Mouse (Mus musculus) bone marrow macrophage, adult 2 months (primary cell): ENCODE results near the gene Gpr34. TPM values are rescaled to one million over a fixed set of nuclear protein-coding genes. Genes with fewer than 3 reads are reported as not detected.

ENCODE experiments used
- H3K27ac ChIP-seq: 2 replicates; pipeline ENCODE4 v1.5.1; 2012; ENCODE audit warnings: low read depth, low read length; ENCODE audit not compliant: insufficient read depth
- H3K4me1 ChIP-seq: 2 replicates; pipeline ENCODE4 v1.6.1; 2012; ENCODE audit warnings: low read length; ENCODE audit not compliant: control insufficient read depth, insufficient read depth
- H3K4me3 ChIP-seq: 2 replicates; pipeline ENCODE4 v1.5.1; 2012; ENCODE audit warnings: mild to moderate bottlenecking, low read length, moderate library complexity; ENCODE audit not compliant: insufficient read depth
- CTCF ChIP-seq: IDR thresholded peaks from 2 replicates; pipeline ENCODE4 v1.5.1; 2012; ENCODE audit warnings: low read depth, mild to moderate bottlenecking, low read length, moderate library complexity
- POLR2A ChIP-seq: IDR thresholded peaks from 2 replicates; pipeline ENCODE4 v1.6.1; 2012; ENCODE audit warnings: mild to moderate bottlenecking, low read depth, low read length, borderline replicate concordance
- polyA plus RNA-seq: library from polyadenylated mRNA; stranded (reverse); fragments of >200 nt; gene quantifications from 2 replicates; pipeline ENCODE4 v1.2.4, GENCODE M21; 2012; ENCODE audit not compliant: missing spikeins, insufficient read depth, insufficient read length

Gene Gpr34
- 24.0 and 25.0 TPM in 2 replicates for polyA plus RNA-seq

- H3K4me3 ChIP-seq, result peak within 1 kb of the TSS; percentile 23; the same call in 1 of the 2 replicates
- no peak for TF ChIP-seq POLR2A
- TF ChIP-seq CTCF, result no peak
- H3K27ac ChIP-seq, result peak within 1 kb of the TSS; percentile 83
- H3K4me1 ChIP-seq, result peaks cover 13% of the 10 kb centered on the region
Observed at GRCm38 (mm10) chrX:13631599-13632283, at the start of gene Gpr34. Gpr34 (plus strand) TSS chrX:13632089.

- Histone ChIP-seq H3K4me1 (peaks cover 19% of the 10 kb centered on the region), H3K27ac (peak overlapping the region; percentile 98), H3K4me3 (peak overlapping the region; percentile 11; the same call in 1 of the 2 replicates)
- TF ChIP-seq CTCF (no peak), POLR2A (no peak)
Observed at GRCm38 (mm10) chrX:13599373-13599772, 32.5 kb upstream of the Gpr34 start.

- H3K27ac ChIP-seq, result peak overlapping the region; percentile 98
- H3K4me1 ChIP-seq, result peaks cover 20% of the 10 kb centered on the region
- no peak for TF ChIP-seq CTCF
- no peak for TF ChIP-seq POLR2A
- H3K4me3 ChIP-seq, result no peak overlapping the region; the same call in 1 of the 2 replicates
Observed at GRCm38 (mm10) chrX:13599966-13600365, 31.9 kb upstream of the Gpr34 start.

- TF ChIP-seq CTCF (no peak), POLR2A (no peak)
- peak overlapping the region; percentile 98 for H3K27ac ChIP-seq
- no peak overlapping the region for H3K4me3 ChIP-seq
- peaks cover 20% of the 10 kb centered on the region for H3K4me1 ChIP-seq
Observed at GRCm38 (mm10) chrX:13606741-13607140, 25.1 kb upstream of the Gpr34 start.

- Histone ChIP-seq H3K4me1 (peaks cover 15% of the 10 kb centered on the region), H3K27ac (peak overlapping the region; percentile 80), H3K4me3 (no peak overlapping the region)
- no peak for TF ChIP-seq CTCF
- no peak for TF ChIP-seq POLR2A
Observed at GRCm38 (mm10) chrX:13607752-13608151, 24.1 kb upstream of the Gpr34 start.

- no peak overlapping the region for H3K27ac ChIP-seq
- H3K4me1 ChIP-seq, result peaks cover 11% of the 10 kb centered on the region
- no peak for TF ChIP-seq CTCF
- no peak for TF ChIP-seq POLR2A
- no peak overlapping the region for H3K4me3 ChIP-seq
Observed at GRCm38 (mm10) chrX:13611114-13611513, 20.8 kb upstream of the Gpr34 start.

- no peak for TF ChIP-seq POLR2A
- TF ChIP-seq CTCF, result no peak
Observed at GRCm38 (mm10) chrX:13612115-13612514, 19.8 kb upstream of the Gpr34 start.

GRCm38 (mm10) chrX:13616726-13617125, 15.2 kb upstream of the Gpr34 start:
- no peak for TF ChIP-seq CTCF
- TF ChIP-seq POLR2A, result no peak
- no peak overlapping the region for H3K4me3 ChIP-seq
- peak overlapping the region; percentile 86 for H3K27ac ChIP-seq
- H3K4me1 ChIP-seq, result peaks cover 25% of the 10 kb centered on the region

More at GRCm38 (mm10) chrX:13612115-13612514, 19.8 kb upstream of the Gpr34 start:
- Histone ChIP-seq H3K4me1 (peaks cover 11% of the 10 kb centered on the region), H3K4me3 (no peak overlapping the region), H3K27ac (no peak overlapping the region)

- Histone ChIP-seq H3K4me1 (peaks cover 26% of the 10 kb centered on the region), H3K27ac (peak overlapping the region; percentile 86), H3K4me3 (no peak overlapping the region)
- TF ChIP-seq POLR2A (no peak), CTCF (no peak)
Observed at GRCm38 (mm10) chrX:13617294-13617693, 14.6 kb upstream of the Gpr34 start.

GRCm38 (mm10) chrX:13618476-13618875, 13.4 kb upstream of the Gpr34 start:
- Histone ChIP-seq H3K4me1 (peaks cover 30% of the 10 kb centered on the region), H3K27ac (peak overlapping the region; percentile 86), H3K4me3 (no peak overlapping the region)
- TF ChIP-seq CTCF, result no peak
- TF ChIP-seq POLR2A, result no peak

- TF ChIP-seq CTCF (no peak), POLR2A (no peak)
- Histone ChIP-seq H3K4me3 (no peak overlapping the region), H3K27ac (peak overlapping the region; percentile 4; the same call in 1 of the 2 replicates), H3K4me1 (peaks cover 28% of the 10 kb centered on the region)
Observed at GRCm38 (mm10) chrX:13621473-13621872, 10.4 kb upstream of the Gpr34 start.
